Mouse (Mus musculus) E14TG2a.4 (cell line): ENCODE results near the gene Cdk12.

Experiments
- CTCF ChIP-seq: conservative IDR thresholded peaks from 2 replicates; pipeline ENCODE4 v1.5.1; 2014; ENCODE audit warnings: low read length
- NANOG ChIP-seq: IDR thresholded peaks from 2 replicates; pipeline ENCODE4 v1.6.1; 2014; ENCODE audit warnings: borderline replicate concordance, low read length, mixed read lengths
- POU5F1 ChIP-seq: IDR thresholded peaks from 2 replicates; pipeline ENCODE4 v1.6.1; 2014; ENCODE audit warnings: low read length, borderline replicate concordance

DNA sequence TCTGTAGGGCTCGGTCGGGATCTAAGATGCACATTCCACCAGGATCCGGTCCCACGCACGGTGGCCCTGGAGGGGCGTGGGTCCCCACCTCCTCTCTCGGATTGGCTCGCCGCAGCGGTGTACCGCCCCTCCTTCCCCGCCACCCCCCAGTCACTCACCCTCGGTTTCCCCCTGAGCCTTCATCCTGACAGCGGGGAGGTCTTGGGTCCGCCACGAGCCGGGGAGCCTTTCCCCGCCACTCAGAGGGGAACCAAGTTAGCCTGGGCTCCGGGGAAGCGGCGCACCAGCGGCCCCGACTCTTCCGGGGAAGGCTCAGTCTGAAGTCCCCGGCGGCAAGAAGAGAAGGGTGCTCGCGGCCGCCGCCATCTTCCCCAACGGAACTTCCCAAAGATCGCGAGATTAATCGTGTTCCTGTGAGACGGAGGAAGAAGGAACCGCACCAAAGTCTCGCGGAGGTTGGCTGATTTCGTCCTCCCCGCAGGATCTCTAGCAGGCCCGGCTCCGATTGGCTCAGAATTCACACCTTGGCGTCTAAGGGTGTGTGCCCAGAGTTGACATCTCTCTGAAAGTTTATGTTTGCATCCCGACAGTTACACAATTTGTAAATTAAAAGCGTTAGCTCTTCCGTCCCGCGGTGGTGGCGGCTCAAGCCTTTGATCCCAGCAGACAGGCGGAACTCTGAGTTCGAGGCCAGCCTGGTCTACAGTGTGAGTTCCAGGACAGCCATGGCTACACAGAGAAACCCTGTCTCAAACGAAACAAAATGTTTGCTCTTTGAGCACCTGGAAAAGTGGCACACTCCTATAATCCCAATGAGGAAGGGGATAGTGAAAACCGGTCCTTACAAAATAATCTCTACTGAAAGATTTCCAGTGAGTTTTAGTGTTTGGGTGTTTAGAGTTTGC is 9.7 kb upstream of the Cdk12 start, which contains the start of gene Med1:
- TF ChIP-seq CTCF (no peak), POU5F1 (no peak), NANOG (no peak)
